Mouse (Mus musculus): ENCODE results near the gene Mafg.

The Mafg gene

DNA sequence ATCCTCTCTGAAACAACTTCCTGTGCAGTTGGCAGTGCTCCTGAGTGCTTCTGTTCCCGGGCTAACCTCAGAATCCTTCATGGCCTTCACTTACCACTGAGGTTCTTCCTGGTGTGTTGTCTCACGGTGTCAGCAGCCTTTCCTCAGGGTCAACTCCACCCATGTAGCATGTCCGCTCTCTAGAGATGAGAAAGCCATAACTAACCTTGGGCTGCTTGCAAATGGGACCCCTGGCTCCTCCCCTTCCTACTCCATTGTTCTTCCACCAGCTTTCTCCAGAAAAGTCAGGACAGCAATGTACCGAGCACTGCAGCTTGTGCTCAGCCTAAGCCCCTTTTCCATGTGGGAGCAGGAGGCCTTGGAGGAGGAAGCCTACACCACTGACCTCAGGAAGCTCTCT, 26.6 kb downstream of the Mafg start:
- in situ Hi-C loops (cut with MboI; ENCODE audit: unreplicated experiment in 2 of 2), result loop anchor here in 1 of 2 experiments (25.0 kb wide), 1 partner anchor 181 kb away; the partner anchor contains the start of genes Dus1l, Gps1 and Rfng

DNA sequence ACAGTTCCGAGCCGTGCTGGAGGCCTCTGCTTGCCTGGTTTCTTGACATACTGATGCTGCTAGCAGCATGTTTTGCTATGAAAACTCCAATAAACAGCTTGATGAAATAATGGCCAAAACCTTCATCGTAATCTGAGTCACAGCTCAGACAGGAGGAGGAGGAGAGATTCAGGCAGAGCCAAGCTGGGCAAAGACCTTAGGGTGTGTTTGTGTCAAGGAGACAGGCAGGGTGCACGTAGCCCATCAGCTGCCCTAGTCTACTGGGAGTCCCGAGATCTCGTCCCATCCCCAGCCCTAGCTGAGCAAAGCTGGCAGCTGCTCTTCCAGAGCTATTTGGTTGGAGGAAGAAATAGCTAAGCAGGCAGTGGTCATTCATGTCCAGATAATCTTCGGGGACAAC, 27.7 kb downstream of the Mafg start:
- in situ Hi-C loops (cut with MboI; ENCODE audit: unreplicated experiment in 2 of 2), result loop anchor here in 1 of 2 experiments (25.0 kb wide), 1 partner anchor 182 kb away; the partner anchor contains the start of genes Dus1l, Gps1 and Rfng

DNA sequence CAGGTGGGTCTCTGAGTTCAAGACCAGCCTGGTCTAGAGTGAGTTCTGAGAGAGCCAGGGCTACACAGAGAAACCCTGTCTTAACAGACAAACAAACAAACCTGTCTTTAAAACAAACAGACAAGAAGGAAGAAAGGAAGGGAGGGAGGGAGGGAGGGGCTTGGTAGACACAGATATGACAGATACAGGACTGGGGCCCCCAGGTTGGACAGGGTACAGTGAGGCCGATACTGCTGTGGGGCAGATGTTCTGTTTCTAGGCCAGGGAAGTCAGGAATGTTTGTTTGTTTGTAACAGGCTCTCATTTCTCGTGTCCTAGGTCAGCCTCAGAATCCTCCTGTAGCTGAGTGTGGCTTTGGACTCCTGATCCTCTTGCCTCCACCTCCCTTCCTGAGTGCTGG, 29.9 kb downstream of the Mafg start:
- in situ Hi-C loops (cut with MboI; ENCODE audit: unreplicated experiment in 2 of 2), result loop anchor here in 1 of 2 experiments (25.0 kb wide), 1 partner anchor 184 kb away; the partner anchor contains the start of genes Dus1l, Gps1 and Rfng

DNA sequence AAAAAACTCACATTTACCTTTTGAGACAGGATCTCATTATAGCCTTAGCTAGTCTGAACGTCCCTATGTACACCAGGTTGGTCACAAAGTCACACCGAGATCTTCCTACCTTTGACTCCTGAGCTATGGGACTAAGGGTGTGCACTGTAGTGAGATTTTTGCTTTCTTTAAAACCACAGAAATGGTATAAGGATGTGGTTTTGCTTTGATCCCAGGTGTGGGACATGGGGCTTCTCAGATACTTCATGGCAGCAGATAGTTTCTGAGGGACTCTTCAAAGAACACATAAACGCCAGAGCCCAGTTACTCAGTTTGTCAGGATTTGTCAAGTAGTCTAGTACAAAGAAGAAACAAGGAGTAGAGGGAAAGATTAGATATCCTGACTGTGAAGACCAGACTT, 32.7 kb downstream of the Mafg start:
- in situ Hi-C loops (cut with MboI; ENCODE audit: unreplicated experiment in 2 of 2), result loop anchor here in 1 of 2 experiments (25.0 kb wide), 1 partner anchor 187 kb away; the partner anchor contains the start of genes Dus1l, Gps1 and Rfng

DNA sequence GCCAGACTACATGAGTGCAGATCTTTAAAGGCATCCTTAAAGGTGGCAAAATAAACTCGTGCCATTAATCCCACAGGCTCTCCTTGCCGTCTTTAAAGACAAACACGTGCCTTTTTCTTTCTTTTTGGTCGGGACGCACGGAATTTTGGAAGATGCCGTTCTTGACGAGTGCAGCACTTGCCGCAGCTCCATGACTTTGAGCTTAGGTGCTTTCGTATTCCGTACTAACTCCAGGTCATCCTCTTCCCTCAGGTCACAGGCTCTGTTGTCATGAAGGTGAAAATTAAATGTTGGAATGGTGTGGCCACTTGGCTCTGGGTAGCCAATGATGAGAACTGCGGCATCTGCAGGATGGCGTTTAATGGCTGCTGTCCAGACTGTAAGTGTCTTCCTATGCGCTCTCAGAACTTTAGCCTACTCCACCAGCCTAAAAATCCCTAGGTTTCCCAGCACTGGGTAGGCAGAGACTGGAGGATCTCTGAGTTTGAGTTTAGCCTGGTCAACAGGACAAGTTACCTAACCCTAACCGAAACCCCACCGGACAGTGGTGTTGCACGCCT, 34.3 kb downstream of the Mafg start:
- in situ Hi-C loops (cut with MboI; ENCODE audit: unreplicated experiment in 2 of 2), result no loop called here

DNA sequence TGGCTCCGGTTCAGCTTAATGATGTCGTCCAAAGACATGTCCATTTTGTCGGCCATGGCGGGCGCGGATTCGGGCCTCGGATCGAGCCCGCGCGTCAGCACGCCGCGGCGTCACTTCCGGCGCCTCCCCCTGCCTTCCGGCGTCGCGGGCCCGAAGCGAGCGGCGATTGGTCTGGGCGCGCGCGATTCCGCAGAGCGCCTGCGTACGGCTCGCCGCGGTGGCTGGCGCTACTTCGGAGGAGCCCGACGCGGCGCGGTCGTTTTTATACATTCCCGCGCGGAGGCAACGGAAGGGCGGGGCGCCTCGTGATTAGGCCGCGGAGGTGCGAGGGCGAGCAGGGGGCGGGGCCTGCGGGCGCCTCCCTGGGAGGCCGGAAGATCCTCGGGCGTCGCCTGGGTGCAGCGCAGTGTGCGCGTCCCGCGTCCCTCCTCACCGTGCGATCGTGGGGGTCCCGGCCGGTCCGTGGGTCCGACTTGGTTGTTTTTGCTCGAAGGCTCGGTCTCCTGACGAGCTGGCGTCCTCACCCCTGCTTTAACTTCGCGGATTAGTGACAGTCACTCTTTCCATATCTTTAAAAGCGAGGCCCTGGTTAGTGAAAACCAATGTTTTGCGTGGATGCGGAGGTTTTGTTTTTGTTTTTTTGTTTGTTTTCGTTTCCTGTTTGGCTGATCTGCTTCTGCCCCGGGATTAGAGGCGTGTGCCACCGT, 35.0 kb downstream of the Mafg start, which contains the start of the genes Alyref and Anapc11:
Gene Alyref, minus strand, starts transcription at position 83 of the 707 bp plus-strand sequence.
Gene Anapc11, plus strand, starts transcription at position 139 of the 707 bp plus-strand sequence.
- in situ Hi-C loops (cut with MboI; ENCODE audit: unreplicated experiment in 2 of 2), result no loop called here

DNA sequence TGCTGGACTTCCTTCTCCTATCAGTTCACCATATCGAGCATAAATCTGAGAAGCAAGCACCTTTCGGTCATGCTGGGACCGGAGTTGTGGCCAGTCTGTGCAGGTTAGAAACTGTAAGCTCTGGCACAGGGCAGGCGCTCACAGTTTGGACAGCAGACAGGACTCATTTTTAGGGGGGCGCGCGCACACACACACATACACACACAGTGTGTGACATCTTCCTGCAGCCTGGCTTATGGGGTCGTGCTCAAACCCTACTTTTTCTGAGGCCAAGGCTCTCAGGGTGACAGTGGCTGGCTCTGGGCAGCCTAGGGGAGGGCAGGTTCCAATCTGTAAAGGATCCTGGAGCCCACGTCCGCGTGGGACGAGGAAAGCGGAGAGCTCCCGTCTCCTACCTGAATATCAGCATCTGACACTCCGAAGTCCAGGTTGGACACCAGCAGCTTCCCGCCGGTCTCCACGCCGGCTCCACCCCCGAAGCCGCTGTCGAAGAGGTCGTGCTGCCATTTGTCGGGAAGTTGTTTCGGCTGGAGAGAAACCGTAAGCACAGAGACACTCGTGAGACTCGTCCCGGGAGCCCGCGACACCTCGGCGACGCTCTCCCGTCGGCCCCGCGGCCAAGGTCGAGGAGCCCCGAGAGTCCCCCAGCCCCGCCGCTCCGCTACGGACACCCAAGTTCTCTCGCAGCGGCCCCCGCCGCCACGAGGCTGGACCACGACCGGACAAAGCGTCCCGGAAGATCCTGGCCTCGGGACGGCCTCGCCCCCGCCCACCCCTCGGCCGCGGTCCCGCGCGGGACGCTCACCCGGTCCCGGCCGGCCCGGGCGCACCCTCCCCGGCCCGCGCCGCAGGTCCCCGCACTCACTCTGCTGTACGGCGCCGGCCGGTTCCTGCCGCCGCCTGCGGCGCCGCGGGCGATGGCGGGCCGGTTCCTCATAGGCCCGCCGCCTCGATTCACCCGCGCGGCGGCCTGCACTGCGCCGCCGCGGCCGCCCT, 35.9 kb downstream of the Mafg start:
- in situ Hi-C loops (cut with MboI; ENCODE audit: unreplicated experiment in 2 of 2), result no loop called here

DNA sequence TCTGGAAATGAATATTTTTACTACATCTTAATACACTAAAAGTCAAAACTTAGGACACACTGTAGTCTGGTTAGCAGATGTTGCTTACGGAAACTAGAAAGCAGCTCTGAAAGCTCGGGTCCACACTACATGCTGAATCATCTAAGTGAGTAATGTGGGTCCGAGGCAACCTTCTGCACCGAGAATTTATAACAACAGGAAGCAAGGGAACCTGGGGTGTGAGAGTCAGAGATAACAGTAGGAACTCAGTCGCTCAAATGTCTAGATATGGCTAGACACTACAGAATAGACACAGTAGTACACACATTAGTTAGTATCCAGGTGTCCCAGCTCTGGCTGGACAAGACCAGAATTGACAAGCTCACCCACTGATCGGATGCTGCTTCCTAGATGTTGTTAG, 44.9 kb downstream of the Mafg start:
- in situ Hi-C loops (cut with MboI; ENCODE audit: unreplicated experiment in 2 of 2), result no loop called here

DNA sequence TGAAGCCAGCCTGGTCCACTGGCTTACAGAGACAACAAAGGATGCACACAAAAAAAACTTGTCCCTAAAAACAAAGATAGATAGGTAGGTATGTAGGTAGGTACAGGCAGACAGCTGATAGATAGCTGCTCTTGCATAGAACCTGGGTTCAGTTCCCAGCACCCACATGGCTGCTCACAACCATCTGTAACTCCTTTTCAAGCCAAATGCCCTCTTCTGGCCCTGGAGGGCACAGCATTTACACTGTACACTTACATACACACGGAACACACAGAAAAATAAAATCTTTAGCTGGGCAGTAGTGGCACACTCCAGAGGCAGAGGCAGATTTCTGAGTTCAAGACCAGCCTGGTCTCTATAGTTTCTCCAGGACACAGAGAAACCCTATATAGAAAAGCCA, 49.5 kb downstream of the Mafg start:
- in situ Hi-C loops (cut with MboI; ENCODE audit: unreplicated experiment in 2 of 2), result loop anchor here in 1 of 2 experiments (5.0 kb wide), 1 partner anchor 33 kb away; the partner anchor contains the start of gene Pcyt2

DNA sequence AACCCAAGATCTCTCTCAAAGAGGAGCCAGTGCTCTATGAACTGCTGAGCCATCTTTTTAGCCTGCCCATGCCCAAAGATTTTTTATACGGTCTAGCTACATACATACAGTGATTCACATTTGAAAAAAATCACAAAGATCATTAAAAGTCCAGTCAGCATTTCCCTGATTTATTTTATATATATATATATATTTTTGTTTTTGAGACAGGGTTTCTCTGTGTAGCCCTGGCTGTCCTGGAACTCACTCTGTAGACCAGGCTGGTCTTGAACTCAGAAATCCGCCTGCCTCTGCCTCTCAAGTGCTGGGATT, 50.5 kb downstream of the Mafg start:
- in situ Hi-C loops (cut with MboI; ENCODE audit: unreplicated experiment in 2 of 2), result loop anchor here in 1 of 2 experiments (5.0 kb wide), 1 partner anchor 34 kb away; the partner anchor contains the start of gene Pcyt2

DNA sequence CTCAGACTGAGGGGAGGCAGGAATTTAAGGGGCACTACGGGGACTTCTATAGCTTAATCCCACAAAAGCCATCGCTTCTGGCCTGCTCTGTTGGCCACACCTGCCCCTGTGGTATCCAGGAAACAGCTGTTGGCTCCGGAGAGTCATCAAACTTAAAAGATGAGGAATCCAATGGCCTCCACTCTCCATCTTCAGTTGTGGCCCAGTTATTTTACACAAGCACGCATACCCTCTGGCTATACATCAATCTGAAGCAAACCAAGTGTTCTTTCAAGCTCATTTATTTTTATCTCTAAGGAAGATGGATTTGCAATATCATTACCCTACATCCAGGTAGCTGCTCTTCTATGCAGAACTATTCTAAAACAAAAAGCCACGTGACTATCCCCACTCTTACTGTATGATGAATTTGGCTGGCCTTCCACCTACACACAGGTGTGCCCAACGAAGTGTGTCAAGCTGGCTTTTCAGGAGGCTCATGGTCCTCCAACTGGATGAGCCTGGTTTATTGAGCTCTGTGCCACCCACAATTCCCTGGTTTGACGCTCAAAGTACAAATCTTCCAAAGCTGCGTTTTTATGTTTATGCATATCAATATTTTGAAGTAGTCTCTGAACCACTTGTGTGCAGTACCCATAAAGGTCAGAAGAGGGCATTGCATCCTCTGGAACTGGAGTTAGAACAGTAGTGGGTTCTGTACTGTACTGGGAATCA, 51.0 kb downstream of the Mafg start:
- in situ Hi-C loops (cut with MboI; ENCODE audit: unreplicated experiment in 2 of 2), result loop anchor here in 1 of 2 experiments (5.0 kb wide), 1 partner anchor 35 kb away; the partner anchor contains the start of gene Pcyt2

DNA sequence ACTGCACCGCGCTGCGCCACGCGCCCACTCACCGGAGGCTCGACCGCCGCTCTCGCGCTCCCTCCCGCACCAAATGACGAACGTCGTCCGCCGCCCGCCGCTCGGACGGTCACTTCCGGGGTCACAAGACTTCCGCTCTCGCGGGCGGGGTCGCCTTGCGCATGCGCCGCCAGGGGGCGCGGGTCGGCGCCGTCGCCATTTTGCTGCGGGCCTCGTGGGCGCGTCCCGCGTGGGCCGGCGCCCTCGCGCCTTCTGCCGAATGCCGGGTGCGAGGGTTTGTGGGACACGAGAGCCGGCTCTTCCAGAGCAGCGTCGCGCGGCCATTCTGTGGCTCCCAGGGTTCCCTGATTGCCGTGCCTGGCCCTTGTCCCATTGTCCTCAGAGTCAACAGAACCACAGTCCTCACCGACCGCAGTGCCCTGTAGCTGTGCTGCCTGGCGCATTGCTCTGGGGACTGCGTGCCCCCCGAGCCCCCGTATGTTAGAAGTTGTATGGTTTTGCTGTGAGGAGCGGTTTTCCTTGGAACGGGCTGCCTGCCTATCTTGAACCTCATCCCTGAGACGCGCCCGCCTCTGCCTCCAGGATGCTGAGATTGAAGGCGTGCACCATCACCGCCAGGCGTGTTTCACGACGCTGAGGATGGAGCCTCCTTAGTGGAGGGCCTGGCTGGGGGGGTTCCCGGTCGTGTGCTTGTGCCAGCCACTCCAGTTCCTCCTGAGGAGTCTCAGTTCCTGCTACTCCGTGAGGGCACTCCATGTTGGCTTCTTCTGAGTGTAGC, 51.7 kb downstream of the Mafg start, which contains the start of gene Arhgdia:
Gene Arhgdia, minus strand, starts transcription at position 135 of the 778 bp plus-strand sequence.
- in situ Hi-C loops (cut with MboI; ENCODE audit: unreplicated experiment in 2 of 2), result loop anchor here in 1 of 2 experiments (5.0 kb wide), 1 partner anchor 36 kb away; the partner anchor contains the start of gene Pcyt2

DNA sequence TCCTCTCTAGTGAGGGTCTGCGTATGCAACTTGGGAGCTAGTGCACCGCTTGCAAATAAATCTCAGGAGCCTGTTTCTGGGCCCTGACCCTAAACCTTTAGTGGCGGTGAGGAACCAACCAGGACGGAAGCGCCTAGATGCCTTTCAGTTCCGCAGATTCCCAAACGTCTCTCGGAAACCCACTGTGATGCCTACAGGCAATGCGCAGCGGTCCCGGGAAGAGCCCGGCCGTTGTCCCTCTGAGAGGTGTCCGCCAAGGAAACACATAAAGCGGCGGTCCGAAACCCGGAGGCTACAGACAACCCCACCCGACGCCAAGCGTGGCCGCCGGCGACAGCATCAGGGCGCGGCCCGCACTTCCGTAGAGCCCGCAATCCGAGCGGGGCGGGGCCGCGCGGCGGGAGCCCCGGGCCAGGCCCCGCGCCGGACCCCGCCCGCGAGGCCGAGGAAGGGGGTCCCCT, 52.5 kb downstream of the Mafg start:
- in situ Hi-C loops (cut with MboI; ENCODE audit: unreplicated experiment in 2 of 2), result loop anchor here in 1 of 2 experiments (5.0 kb wide), 1 partner anchor 36 kb away; the partner anchor contains the start of gene Pcyt2

DNA sequence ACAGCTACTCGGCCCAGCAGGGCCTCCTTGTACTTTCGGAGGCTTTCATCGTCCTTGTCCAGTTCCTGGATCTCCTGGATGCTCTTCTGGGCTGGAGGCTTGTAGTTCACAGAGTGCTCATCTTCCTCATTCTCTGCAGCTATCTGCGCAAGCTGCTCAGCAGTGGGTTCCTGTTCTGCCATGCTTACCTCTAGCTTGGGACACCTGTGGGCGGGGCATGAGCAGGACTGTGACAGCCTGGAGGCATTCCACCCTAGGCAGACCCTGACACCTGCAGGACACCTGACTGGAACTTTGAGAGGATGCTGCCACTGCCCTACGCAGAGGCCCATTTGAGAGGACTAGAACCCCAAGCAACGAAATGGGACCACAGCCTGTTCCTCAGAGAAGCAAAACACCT, 53.2 kb downstream of the Mafg start:
- in situ Hi-C loops (cut with MboI; ENCODE audit: unreplicated experiment in 2 of 2), result loop anchor here in 1 of 2 experiments (5.0 kb wide), 1 partner anchor 37 kb away; the partner anchor contains the start of gene Pcyt2

DNA sequence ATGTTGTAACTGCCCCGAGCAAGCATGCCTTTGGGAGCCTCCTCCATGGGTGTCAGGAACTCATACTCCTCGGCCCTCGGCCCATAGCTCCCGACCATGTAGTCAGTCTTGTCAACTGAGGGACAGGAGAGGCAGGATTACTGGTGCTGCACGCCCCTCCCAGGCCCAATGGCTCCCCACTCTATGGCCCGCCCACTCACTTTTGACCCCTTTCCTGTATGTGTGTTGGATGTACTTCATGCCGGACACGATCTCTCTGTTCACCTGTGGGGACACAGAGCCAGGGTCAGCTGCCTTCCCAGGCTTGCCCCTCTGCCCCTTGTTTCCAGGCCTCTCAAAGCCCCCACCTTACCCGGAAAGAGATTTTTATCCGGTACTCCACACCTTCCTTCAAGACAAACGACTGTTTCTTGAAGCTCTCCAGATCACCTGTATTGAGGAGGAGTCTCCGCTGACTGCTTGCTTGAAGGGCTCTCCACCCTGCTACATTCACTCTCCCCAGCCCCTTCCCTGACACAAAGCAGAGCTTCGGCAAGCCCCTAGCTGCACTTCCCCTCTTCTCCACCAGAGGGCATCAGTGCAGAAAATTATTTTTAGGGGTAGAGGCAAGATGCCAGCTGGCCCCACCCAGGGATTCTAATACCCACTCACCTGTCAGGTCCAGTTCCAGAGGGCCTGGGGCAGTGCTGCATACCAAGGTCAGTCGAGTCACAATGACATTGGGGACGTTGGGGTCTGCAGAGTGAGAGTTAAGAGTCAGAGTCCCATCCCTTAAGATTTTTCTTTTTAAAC, 53.9 kb downstream of the Mafg start:
- in situ Hi-C loops (cut with MboI; ENCODE audit: unreplicated experiment in 2 of 2), result loop anchor here (5.0 kb wide), 3 partner anchors 38 to 92 kb away; partner anchors contain the start of gene Pcyt2 (in 2 of the 2)

DNA sequence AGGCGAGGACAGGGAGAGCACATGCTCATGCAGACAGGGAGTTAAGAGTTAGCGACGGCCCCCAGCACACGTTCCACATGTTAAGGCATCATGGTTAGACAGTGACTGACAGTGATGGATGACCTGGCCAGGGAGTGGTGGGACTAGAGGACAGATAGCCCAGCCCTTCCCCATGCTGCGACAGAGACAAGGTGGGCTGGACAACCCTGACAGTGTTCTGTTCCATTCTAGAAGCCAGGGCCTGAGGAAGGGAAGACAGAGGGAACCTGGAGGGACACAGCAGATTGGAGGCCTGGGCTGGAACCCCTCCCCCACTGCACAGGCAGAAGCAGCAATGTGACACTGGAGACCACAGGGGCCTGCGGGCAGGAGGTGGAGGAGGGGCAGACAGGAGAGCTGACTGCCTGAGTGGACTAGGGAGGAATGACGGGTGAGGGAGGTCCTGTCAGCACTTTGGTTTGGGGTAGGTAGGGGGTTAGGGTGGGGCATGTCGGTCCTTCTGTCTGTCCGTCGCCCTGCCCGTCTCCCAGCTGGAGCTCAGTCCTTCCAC, 54.6 kb downstream of the Mafg start:
- in situ Hi-C loops (cut with MboI; ENCODE audit: unreplicated experiment in 2 of 2), result loop anchor here in 1 of 2 experiments (5.0 kb wide), 3 partner anchors 39 to 91 kb away; partner anchors contain the start of gene Pcyt2

DNA sequence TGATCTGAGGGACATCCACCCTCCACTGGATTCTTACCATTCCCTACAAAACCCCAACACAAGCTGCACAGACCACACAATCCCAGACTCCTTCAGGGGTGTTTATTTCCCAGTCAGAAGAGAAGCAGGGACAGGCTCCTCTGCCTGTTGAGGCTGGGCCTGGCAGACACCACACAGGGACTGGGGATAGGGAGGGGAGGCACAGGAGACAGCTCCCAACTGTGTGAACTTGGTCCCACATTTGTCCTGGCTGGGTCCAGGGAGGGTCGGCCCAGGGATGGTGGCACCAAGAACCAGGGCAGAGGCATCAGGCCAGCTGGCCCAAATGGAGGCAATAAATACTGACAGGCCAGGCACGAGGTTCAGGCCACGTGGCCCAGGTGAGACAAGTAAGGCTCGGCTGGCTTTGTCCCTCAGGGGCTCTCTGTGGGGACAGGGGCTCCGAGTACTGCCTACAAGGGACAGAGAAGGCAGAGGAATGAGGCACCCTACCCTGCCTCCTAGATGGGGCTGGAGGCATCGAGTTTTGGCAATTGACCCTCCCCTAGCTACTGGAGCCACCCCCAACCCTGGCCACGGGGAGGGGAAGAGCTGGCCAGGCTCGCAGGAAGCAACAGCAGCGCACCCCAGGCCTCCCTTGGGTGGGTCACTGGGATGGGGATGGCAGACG, 55.2 kb downstream of the Mafg start:
- in situ Hi-C loops (cut with MboI; ENCODE audit: unreplicated experiment in 2 of 2), result loop anchor here in 1 of 2 experiments (5.0 kb wide), 3 partner anchors 39 to 91 kb away; partner anchors contain the start of gene Pcyt2
